Mouse (Mus musculus): Measurements from ENCODE around the gene Cxcr2. TPM values are rescaled to one million over a fixed set of nuclear protein-coding genes. Genes with fewer than 3 reads are reported as not detected.

Cxcr2 gene
- polyA plus RNA-seq, 1 experiment from 2014 or later = 0.07 TPM

- no peak for ATAC-seq
- TF ChIP-seq CTCF (IDR thresholded peaks at IDR 0.05; ENCODE audit: low read depth) = peak; percentile 19; the same call in 1 of the 2 replicates
- Histone ChIP-seq H3K4me1 (replicated peaks; ENCODE audit: control insufficient read depth, insufficient read depth, low read length) (no peaks in the 10 kb centered on the region), H3K4me3 (ENCODE audit: low read depth, low read length) (no peak overlapping the region), H3K4me2 (replicated peaks; ENCODE audit: low read depth) (no peak overlapping the region), H3K9ac (ENCODE audit: low read depth, low read length) (no peak overlapping the region), H3K36me3 (ENCODE audit: control insufficient read depth, insufficient read depth) (no peaks in the 10 kb centered on the region), H3K9me3 (ENCODE audit: control insufficient read depth) (no peaks in the 10 kb centered on the region), H3K27me3 (replicated peaks; ENCODE audit: control insufficient read depth, insufficient read depth, low read length) (peaks cover 6% of the 10 kb centered on the region; the same call in 1 of the 2 replicates), H3K27ac (ENCODE audit: low read depth, low read length) (no peak overlapping the region)
- WGBS = 67% methylated on average over 8 of the region's 8 CpGs
Observed at GRCm38 (mm10) chr1:74123215-74123614, 30.6 kb upstream of the Cxcr2 start.

- Histone ChIP-seq H3K36me3 (ENCODE audit: control insufficient read depth, insufficient read depth) (no peaks in the 10 kb centered on the region), H3K27me3 (replicated peaks; ENCODE audit: control insufficient read depth, insufficient read depth, low read length) (peaks cover 6% of the 10 kb centered on the region; the same call in 1 of the 2 replicates), H3K4me3 (ENCODE audit: low read depth, low read length) (peak within 1 kb of the TSS; percentile 53), H3K9me3 (ENCODE audit: control insufficient read depth) (no peaks in the 10 kb centered on the region), H3K9ac (ENCODE audit: low read depth, low read length) (peak within 1 kb of the TSS; percentile 31), H3K4me2 (replicated peaks; ENCODE audit: low read depth) (peak within 1 kb of the TSS; percentile 98), H3K4me1 (replicated peaks; ENCODE audit: control insufficient read depth, insufficient read depth, low read length) (no peaks in the 10 kb centered on the region), H3K27ac (ENCODE audit: low read depth, low read length) (no peak within 1 kb of the TSS)
- no peak for TF ChIP-seq CTCF (IDR thresholded peaks at IDR 0.05; ENCODE audit: low read depth)
- WGBS = under 1% methylated on average over 84 of the region's 84 CpGs
- peak; percentile 36; the same call in 1 of the 2 replicates for ATAC-seq
Observed at GRCm38 (mm10) chr1:74124021-74124981, 29.5 kb upstream of the Cxcr2 start, which contains the start of gene Tns1. Gene Tns1 (minus strand): TSS chr1:74124449.

DNA sequence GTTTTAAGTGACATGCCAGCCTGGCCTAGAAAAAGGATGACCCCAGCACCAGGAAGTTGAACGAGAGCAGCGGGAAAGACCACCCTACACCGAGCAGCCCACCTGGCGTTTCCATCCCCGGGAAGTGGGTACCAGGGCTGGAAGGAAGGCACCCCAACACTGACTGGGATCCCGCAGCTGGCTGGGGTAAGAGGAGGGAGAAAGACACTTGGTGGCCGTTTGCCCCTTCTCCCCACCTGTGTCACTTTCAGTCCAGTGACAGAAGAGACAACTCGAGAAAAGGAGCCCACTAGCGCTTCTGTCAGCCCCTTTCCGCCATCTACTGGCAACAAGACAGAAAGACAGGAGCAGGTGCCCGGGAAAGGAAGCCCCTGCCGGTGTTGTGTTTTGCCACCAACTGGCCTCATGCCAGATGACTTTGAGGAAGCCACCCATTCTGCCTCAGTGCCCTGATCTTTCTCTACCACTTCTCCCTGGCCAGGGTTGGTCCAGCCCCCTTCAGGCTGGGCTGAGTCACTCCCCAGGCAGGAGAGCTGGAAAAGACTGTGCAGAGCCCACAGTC lies 28.7 kb upstream of the Cxcr2 start, which contains the start of gene Rufy4:
Gene Rufy4, plus strand, starts transcription at position 551 of the 562 bp plus-strand sequence.
- H3K27ac ChIP-seq (ENCODE audit: low read depth, low read length) = no peak within 1 kb of the TSS
- peak within 1 kb of the TSS; percentile 53 for H3K4me3 ChIP-seq (ENCODE audit: low read depth, low read length)
- WGBS = 1% methylated on average over 12 of the region's 12 CpGs
- H3K4me1 ChIP-seq (replicated peaks; ENCODE audit: control insufficient read depth, insufficient read depth, low read length) = no peaks in the 10 kb centered on the region
- peak within 1 kb of the TSS; percentile 98 for H3K4me2 ChIP-seq (replicated peaks; ENCODE audit: low read depth)
- H3K9ac ChIP-seq (ENCODE audit: low read depth, low read length) = peak within 1 kb of the TSS; percentile 31
- H3K9me3 ChIP-seq (ENCODE audit: control insufficient read depth) = no peaks in the 10 kb centered on the region
- ATAC-seq = peak; percentile 36; the same call in 1 of the 2 replicates
- H3K36me3 ChIP-seq (ENCODE audit: control insufficient read depth, insufficient read depth) = no peaks in the 10 kb centered on the region
- TF ChIP-seq CTCF (IDR thresholded peaks at IDR 0.05; ENCODE audit: low read depth) = peak; percentile 85
- peaks cover 6% of the 10 kb centered on the region; the same call in 1 of the 2 replicates for H3K27me3 ChIP-seq (replicated peaks; ENCODE audit: control insufficient read depth, insufficient read depth, low read length)

- WGBS = 83% methylated on average over 8 of the region's 8 CpGs
- no peak for TF ChIP-seq CTCF (IDR thresholded peaks at IDR 0.05; ENCODE audit: low read depth)
- Histone ChIP-seq H3K9me3 (ENCODE audit: control insufficient read depth) (no peaks in the 10 kb centered on the region), H3K4me1 (replicated peaks; ENCODE audit: control insufficient read depth, insufficient read depth, low read length) (no peaks in the 10 kb centered on the region), H3K27me3 (replicated peaks; ENCODE audit: control insufficient read depth, insufficient read depth, low read length) (no peaks in the 10 kb centered on the region; the same call in 1 of the 2 replicates), H3K27ac (ENCODE audit: low read depth, low read length) (no peak overlapping the region), H3K9ac (ENCODE audit: low read depth, low read length) (no peak overlapping the region), H3K4me2 (replicated peaks; ENCODE audit: low read depth) (no peak overlapping the region), H3K36me3 (ENCODE audit: control insufficient read depth, insufficient read depth) (no peaks in the 10 kb centered on the region), H3K4me3 (ENCODE audit: low read depth, low read length) (no peak overlapping the region)
- ATAC-seq = no peak
Observed at GRCm38 (mm10) chr1:74130883-74131659, 22.7 kb upstream of the Cxcr2 start.

GRCm38 (mm10) chr1:74132011-74132410 lies 21.8 kb upstream of the Cxcr2 start:
- ATAC-seq = no peak
- H3K9ac ChIP-seq (ENCODE audit: low read depth, low read length) = no peak overlapping the region
- no peaks in the 10 kb centered on the region for H3K4me1 ChIP-seq (replicated peaks; ENCODE audit: control insufficient read depth, insufficient read depth, low read length)
- peak; percentile 53 for TF ChIP-seq CTCF (IDR thresholded peaks at IDR 0.05; ENCODE audit: low read depth)
- 67% methylated on average over 3 of the region's 3 CpGs for WGBS
- no peak overlapping the region for H3K4me3 ChIP-seq (ENCODE audit: low read depth, low read length)
- H3K27me3 ChIP-seq (replicated peaks; ENCODE audit: control insufficient read depth, insufficient read depth, low read length) = no peaks in the 10 kb centered on the region; the same call in 1 of the 2 replicates
- H3K36me3 ChIP-seq (ENCODE audit: control insufficient read depth, insufficient read depth) = no peaks in the 10 kb centered on the region
- no peak overlapping the region for H3K27ac ChIP-seq (ENCODE audit: low read depth, low read length)
- no peak overlapping the region for H3K4me2 ChIP-seq (replicated peaks; ENCODE audit: low read depth)
- no peaks in the 10 kb centered on the region for H3K9me3 ChIP-seq (ENCODE audit: control insufficient read depth)
